Mouse (Mus musculus): ENCODE measurements at regions not wholly inside any gene's neighbourhood (a gene's known extent, or its start where the extent isn't known, plus 50 kb on each side); places are given as distances from the start of the nearest gene placed in this dataset.

DNA sequence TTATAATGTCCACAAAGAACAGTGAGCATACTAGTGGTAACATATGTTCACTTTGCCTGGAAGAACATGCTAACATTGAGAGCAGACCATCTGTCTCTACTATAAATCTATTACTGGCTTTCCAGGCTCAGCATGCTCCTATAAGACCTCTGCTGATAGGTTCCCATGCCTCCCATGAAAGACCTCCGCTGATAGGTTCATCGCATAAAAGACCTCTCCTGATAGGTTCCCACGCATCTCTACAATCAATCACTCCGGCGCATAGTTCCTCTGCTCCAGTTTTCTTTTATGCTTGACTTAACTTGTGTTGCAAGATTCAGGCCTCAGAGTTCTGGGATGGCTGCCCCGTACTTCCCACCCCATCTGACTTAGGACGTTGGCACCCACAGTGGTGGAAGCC, 65.1 kb upstream of the Enpp6 start:
- TF ChIP-seq POLR2A (IDR thresholded peaks at IDR 0.05; ENCODE audit: control insufficient read depth, low read depth, low read length), result no peak
- no peak for TF ChIP-seq CTCF (IDR thresholded peaks at IDR 0.05; ENCODE audit: control insufficient read depth, insufficient read depth, insufficient replicate concordance, low read depth, low read length)
